Mouse (Mus musculus) stomach, embryonic 15.5 days (tissue): ENCODE data around the gene Clca4a. TPM values are rescaled to one million over a fixed set of nuclear protein-coding genes. Genes with fewer than 3 reads are reported as not detected.
"Not testable (repeated sequence)": the region's sequence is repeated elsewhere in the genome, so short reads cannot be mapped to it uniquely, and the experiment has no call there.

Source experiments
- ATAC-seq: fragments of 200-750 bp; cut with Nextera tagmentation; 2 replicates; pipeline ENCODE4 v1.8.0; 2017; ENCODE audit warnings: low read depth, moderate number of reproducible peaks, moderate TSS enrichment; ENCODE audit not compliant: insufficient read depth, low FRiP score
- H3K27ac ChIP-seq: fragments of 300-500 bp; sonication (generic); 2 replicates; pipeline ENCODE4 v1.5.1; 2015; ENCODE audit warnings: mild to moderate bottlenecking, inconsistent platforms
- H3K27me3 ChIP-seq: fragments of 300-500 bp; sonication (generic); replicated peaks from 2 replicates; pipeline ENCODE4 v1.6.1; 2015; ENCODE audit warnings: inconsistent platforms
- H3K36me3 ChIP-seq: fragments of 300-500 bp; sonication (generic); 2 replicates; pipeline ENCODE4 v1.6.1; 2015; ENCODE audit warnings: inconsistent platforms
- H3K4me1 ChIP-seq: fragments of 300-500 bp; sonication (generic); 2 replicates; pipeline ENCODE4 v1.6.1; 2015; ENCODE audit warnings: inconsistent platforms
- H3K4me2 ChIP-seq: fragments of 300-500 bp; sonication (generic); 2 replicates; pipeline ENCODE4 v1.6.1; 2015; ENCODE audit warnings: mild to moderate bottlenecking, inconsistent platforms
- H3K4me3 ChIP-seq: fragments of 300-500 bp; sonication (generic); replicated peaks from 2 replicates; pipeline ENCODE4 v1.5.1; 2015; ENCODE audit warnings: inconsistent platforms
- H3K9ac ChIP-seq: fragments of 300-500 bp; sonication (generic); 2 replicates; pipeline ENCODE4 v1.6.1; 2015; ENCODE audit warnings: inconsistent platforms
- H3K9me3 ChIP-seq: fragments of 300-500 bp; sonication (generic); 2 replicates; pipeline ENCODE4 v1.6.1; 2016; ENCODE audit warnings: inconsistent platforms
- WGBS: fragments of 180-500 bp; shearing (Covaris S2); methylation state at CpG from one replicate; pipeline ENCODE4 v1.1.7; 2015; 5-methylcytosine and 5-hydroxymethylcytosine counted together
- polyA plus RNA-seq: library from polyadenylated mRNA; unstranded; fragments of >200 nt; fragmentation: Nextera tagmentation; extraction: Ambion mirVana; gene quantifications from 2 replicates; pipeline ENCODE4 v1.2.1, GENCODE M21; 2015

The Clca4a gene
- polyA plus RNA-seq, 1 experiment from 2014 or later = 0.35 TPM

DNA sequence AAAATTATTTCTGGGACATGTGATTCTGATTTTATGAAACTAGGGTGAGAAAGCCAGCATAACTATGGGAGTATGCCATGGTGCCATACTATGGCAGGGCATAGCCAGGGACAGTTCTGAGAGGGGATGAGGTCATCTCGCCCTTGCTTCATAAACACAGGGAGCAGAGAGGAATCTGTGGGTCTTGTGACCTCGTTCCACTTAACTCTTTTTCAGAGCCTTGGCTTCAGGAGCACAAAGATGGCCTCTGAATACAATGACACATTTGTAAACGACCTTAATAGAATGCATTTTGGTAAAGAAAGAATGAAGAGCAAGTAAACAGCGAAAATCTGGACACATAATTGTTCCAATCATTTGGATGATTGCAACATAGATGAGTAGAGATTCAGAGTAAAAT lies 24.0 kb downstream of the Clca4a start:
- Histone ChIP-seq H3K4me3 (no peak overlapping the region), H3K27me3 (no peaks in the 10 kb centered on the region), H3K4me2 (no peak overlapping the region), H3K9me3 (no peaks in the 10 kb centered on the region), H3K36me3 (no peaks in the 10 kb centered on the region), H3K9ac (no peak overlapping the region), H3K4me1 (no peaks in the 10 kb centered on the region), H3K27ac (no peak overlapping the region)
- WGBS = 58% methylated on average over 4 of the region's 4 CpGs
- no peak for ATAC-seq

DNA sequence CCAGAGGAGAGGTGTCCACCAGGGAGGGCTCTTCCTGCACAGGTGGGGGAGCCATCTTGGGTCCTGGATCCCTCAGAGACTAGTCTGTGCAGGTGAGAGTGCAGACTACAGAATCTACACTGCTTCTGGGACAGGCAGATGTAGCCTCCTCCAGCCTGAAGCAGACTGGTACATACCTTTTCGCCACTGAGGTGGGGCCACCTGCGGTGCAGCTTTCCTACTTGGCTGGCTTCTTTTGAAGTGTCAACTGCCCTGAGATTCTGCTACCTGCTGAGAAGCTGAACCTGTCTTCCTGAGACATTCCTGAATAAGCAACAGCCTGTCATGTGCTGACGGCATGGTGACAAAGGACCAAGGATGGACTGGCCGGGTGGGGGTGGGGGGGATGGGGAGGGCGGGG lies 27.5 kb downstream of the Clca4a start:
- not testable (repeated sequence) for H3K9me3 ChIP-seq, H3K4me3 ChIP-seq, H3K36me3 ChIP-seq, H3K4me1 ChIP-seq, H3K27me3 ChIP-seq, ATAC-seq, H3K27ac ChIP-seq, H3K9ac ChIP-seq, H3K4me2 ChIP-seq
- WGBS = 38% methylated on average over 5 of the region's 5 CpGs

DNA sequence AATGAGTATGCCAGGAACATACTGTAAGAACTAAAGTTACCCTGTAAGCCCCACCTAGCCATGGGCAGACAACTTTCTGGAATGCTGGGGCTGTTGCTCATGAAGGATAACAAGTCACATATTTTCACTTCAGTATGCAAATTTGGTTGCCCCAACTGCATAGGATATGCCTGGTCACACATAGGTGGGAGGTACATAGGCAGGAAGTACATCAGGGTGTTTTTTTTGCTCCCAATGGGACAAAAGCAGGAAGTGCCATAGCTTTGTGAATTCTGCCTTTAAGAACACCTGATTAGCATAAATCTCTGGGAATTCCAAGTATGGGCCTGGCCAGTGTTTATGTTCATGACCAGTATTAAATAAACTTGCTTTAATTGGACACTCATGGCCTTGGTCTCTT lies 41.2 kb downstream of the Clca4a start:
- H3K36me3 ChIP-seq, H3K4me3 ChIP-seq, H3K4me2 ChIP-seq, H3K4me1 ChIP-seq, H3K27me3 ChIP-seq, H3K27ac ChIP-seq, H3K9ac ChIP-seq, H3K9me3 ChIP-seq, ATAC-seq: not testable (repeated sequence)

DNA sequence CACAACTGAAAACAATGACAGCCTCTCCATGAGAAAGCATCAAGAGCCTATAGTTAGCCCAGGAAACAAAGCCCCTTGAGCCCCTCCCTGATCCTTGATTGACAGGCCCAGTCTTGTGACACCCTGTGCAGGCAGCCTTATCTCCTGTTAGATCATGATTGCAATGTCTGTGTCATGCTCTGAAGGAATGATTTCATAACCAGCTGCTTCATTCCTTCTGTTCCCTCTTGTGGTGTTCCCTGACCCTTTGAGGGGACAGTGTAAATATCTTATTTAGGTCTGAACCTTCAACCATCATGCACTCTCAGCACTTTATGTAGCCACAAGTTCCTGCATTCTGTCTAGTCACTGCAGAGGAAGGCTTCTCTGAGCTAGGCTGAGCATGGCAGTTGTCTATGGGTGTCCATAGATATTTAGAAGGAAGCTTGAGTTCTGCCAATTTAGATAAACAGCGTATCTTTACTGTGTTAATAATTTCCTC lies 41.8 kb downstream of the Clca4a start:
- ATAC-seq = no peak
- no peaks in the 10 kb centered on the region for H3K27me3 ChIP-seq
- no peak overlapping the region for H3K4me3 ChIP-seq
- H3K27ac ChIP-seq = no peak overlapping the region
- H3K36me3 ChIP-seq = no peaks in the 10 kb centered on the region
- no peaks in the 10 kb centered on the region for H3K4me1 ChIP-seq
- no peak overlapping the region for H3K4me2 ChIP-seq
- no peak overlapping the region for H3K9ac ChIP-seq
- H3K9me3 ChIP-seq = no peaks in the 10 kb centered on the region
- WGBS = 85% methylated on average over 1 of the region's 1 CpGs

DNA sequence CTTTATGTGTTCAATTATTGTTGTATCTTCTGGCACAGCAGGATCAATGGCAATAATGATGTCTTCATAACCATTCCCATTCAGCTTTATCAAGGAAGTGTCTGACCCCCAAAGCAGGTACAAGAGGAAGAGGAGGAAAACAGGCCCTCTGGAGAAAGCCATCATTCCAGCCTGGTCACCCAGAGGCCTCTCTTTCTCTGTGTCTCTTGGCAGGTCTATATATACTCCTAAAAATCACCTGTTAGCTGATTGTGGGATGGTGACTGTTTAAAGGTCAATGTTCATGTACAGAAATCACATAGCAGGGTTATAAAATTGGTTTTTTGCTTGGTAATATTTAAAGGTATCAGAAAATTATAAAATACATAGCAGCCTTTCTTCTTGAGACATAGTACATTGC lies 42.5 kb downstream of the Clca4a start, which contains the start of gene Clca4b:
Clca4b (minus strand) TSS at position 195 of the 400 bp plus-strand sequence.
- Histone ChIP-seq H3K4me1 (no peaks in the 10 kb centered on the region), H3K36me3 (no peaks in the 10 kb centered on the region), H3K27ac (no peak within 1 kb of the TSS), H3K9ac (no peak within 1 kb of the TSS), H3K4me3 (no peak within 1 kb of the TSS), H3K4me2 (no peak within 1 kb of the TSS), H3K27me3 (no peaks in the 10 kb centered on the region), H3K9me3 (no peaks in the 10 kb centered on the region)
- ATAC-seq = no peak

DNA sequence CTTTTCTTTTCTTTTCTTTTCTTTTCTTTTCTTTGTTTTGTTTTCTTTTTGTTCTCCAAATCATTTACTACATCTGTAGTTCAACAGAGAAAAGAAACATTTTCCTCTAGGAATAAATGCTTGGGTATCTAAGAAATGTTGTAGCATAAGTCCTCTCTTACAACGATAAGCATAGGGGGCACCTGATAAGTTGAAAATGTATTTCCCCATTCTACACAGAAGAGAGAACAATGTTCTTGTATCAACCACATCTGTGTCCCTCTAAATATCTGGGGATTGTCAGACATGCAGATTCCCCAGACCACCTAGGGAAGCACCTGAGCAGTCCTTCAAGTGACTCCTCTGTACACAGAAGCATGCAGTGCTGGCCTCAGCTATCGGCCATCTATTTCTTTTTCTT lies 60.8 kb downstream of the Clca4a start:
- Histone ChIP-seq H3K9me3 (no peaks in the 10 kb centered on the region), H3K27me3 (no peaks in the 10 kb centered on the region), H3K4me2 (no peak overlapping the region), H3K9ac (no peak overlapping the region), H3K4me1 (no peaks in the 10 kb centered on the region), H3K36me3 (no peaks in the 10 kb centered on the region), H3K27ac (no peak overlapping the region), H3K4me3 (no peak overlapping the region)
- no peak for ATAC-seq
- 85% methylated on average over 2 of the region's 2 CpGs for WGBS

Other genes starting within 250 kb of the Clca4a start
- 14.2 and 18.1 TPM in 2 replicates for gene Clca3a1, start 214.1 kb downstream of the Clca4a start, polyA plus RNA-seq
- gene Clca3a2, start 155.6 kb downstream of the Clca4a start, polyA plus RNA-seq = 1.6 and 3.1 TPM in 2 replicates
- 1.3 and 1.7 TPM in 2 replicates for gene Clca3b, start 125.7 kb downstream of the Clca4a start, polyA plus RNA-seq
- 2.7 and 2.9 TPM in 2 replicates for gene Clca4b, start 42.5 kb downstream of the Clca4a start, polyA plus RNA-seq
- 5.8 and 6.9 TPM in 2 replicates for gene Clca1, start 57.7 kb upstream of the Clca4a start, polyA plus RNA-seq
- gene Clca2, start 124.4 kb upstream of the Clca4a start, polyA plus RNA-seq = 0.77 and 1.1 TPM in 2 replicates
- gene Odf2l, start 143.5 kb upstream of the Clca4a start, polyA plus RNA-seq = 16.2 and 17.4 TPM in 2 replicates